Mouse (Mus musculus) frontal cortex, adult 2 months (tissue): ENCODE measurements around the gene Pde4b. TPM values are rescaled to one million over a fixed set of nuclear protein-coding genes. Genes with fewer than 3 reads are reported as not detected.

ENCODE experiments used
- DNase-seq, 2 experiments: peaks; one replicate each; pipeline ENCODE4 v3.0.0; 2022; ENCODE audit warnings: low spot score in 1 of 2; ENCODE audit errors: extremely low spot score in 1 of 2
- polyA plus RNA-seq: library from polyadenylated mRNA; depleted of rRNA; stranded (reverse); fragments of >200 nt; gene quantifications from 2 replicates; pipeline ENCODE4 v1.2.3, GENCODE M21; 2012

Gene Pde4b
- polyA plus RNA-seq, 1 experiment = 82.2 TPM

- no peak for DNase-seq
Measured at GRCm38 (mm10) chr4:102496269-102497177, 409.2 kb downstream of the Pde4b start.

GRCm38 (mm10) chr4:102497221-102497620 is 409.9 kb downstream of the Pde4b start:
- DNase-seq = no peak

- no peak for DNase-seq
Measured at GRCm38 (mm10) chr4:102498169-102498919, 411.0 kb downstream of the Pde4b start.

- no peak for DNase-seq
Measured at GRCm38 (mm10) chr4:102498920-102499316, 411.6 kb downstream of the Pde4b start.

GRCm38 (mm10) chr4:102505714-102506113 is 418.4 kb downstream of the Pde4b start:
- DNase-seq = no peak

GRCm38 (mm10) chr4:102506376-102507280 is 419.3 kb downstream of the Pde4b start:
- DNase-seq = no peak

GRCm38 (mm10) chr4:102507344-102507743 is 420.0 kb downstream of the Pde4b start:
- DNase-seq = no peak

- no peak for DNase-seq
Measured at GRCm38 (mm10) chr4:102507753-102508152, 420.4 kb downstream of the Pde4b start.

- DNase-seq = no peak
Measured at GRCm38 (mm10) chr4:102510061-102510460, 422.7 kb downstream of the Pde4b start.

GRCm38 (mm10) chr4:102510939-102511391 is 423.6 kb downstream of the Pde4b start:
- DNase-seq = peak; percentile 50 to 83

GRCm38 (mm10) chr4:102511511-102511910 is 424.2 kb downstream of the Pde4b start:
- DNase-seq = peak; percentile 57 to 63

GRCm38 (mm10) chr4:102512940-102513339 is 425.6 kb downstream of the Pde4b start:
- DNase-seq = no peak

- no peak for DNase-seq
Measured at GRCm38 (mm10) chr4:102513514-102513913, 426.2 kb downstream of the Pde4b start.

GRCm38 (mm10) chr4:102514972-102515835 is 427.9 kb downstream of the Pde4b start:
- DNase-seq = no peak

GRCm38 (mm10) chr4:102516395-102516794 is 429.1 kb downstream of the Pde4b start:
- DNase-seq = no peak

GRCm38 (mm10) chr4:102516982-102517630 is 429.8 kb downstream of the Pde4b start:
- DNase-seq = peak; percentile 34 to 40

GRCm38 (mm10) chr4:102517653-102518052 is 430.3 kb downstream of the Pde4b start:
- DNase-seq = no peak

- DNase-seq = no peak
Measured at GRCm38 (mm10) chr4:102518341-102518740, 431.0 kb downstream of the Pde4b start.

- no peak for DNase-seq
Measured at GRCm38 (mm10) chr4:102520669-102521261, 433.4 kb downstream of the Pde4b start.
